Mouse (Mus musculus): ENCODE results near the gene Tmem171. TPM values are rescaled to one million over a fixed set of nuclear protein-coding genes. Genes with fewer than 3 reads are reported as not detected.

The Tmem171 gene
- polyA plus RNA-seq, 1 experiment from 2014 or later: not detected

DNA sequence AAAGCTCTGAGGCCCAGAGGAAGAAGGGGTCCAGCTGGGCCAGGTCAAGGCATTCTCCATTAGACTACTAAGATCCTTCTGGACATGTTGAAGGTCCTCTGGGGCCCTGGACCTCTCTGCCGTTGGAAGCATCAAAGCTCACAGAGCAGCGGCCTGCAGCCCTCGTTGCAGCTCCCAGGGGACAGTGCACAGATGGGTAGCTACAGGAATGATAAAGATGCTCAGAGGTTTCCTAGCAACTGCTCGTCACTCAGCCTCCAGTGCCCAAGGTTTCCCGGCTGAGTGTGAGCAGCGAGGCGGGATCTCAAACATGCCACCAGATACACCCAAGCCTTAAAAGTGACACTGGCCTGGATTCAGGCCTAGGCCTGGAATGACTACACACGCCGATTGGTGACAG is 6.7 kb downstream of the Tmem171 start:
- H3K4me3 ChIP-seq (replicated peaks; ENCODE audit: low read depth, low read length): no peak overlapping the region
- H3K4me2 ChIP-seq (ENCODE audit: low read length): no peak overlapping the region
- no peak overlapping the region for H3K27ac ChIP-seq (replicated peaks; ENCODE audit: low read depth, low read length)
- H3K9ac ChIP-seq (replicated peaks; ENCODE audit: low read length): no peak overlapping the region
- 0 out of 2 replicates have a peak, but pooled peaks cover 5% of the 10 kb centered on the region for H3K27me3 ChIP-seq (ENCODE audit: control insufficient read depth, insufficient read depth, low read length)
- H3K36me3 ChIP-seq (ENCODE audit: control insufficient read depth, insufficient read depth, low read length): no peaks in the 10 kb centered on the region
- ATAC-seq (ENCODE audit: low FRiP score, low TSS enrichment) (no peak), DNase-seq (peak; percentile 58)
- WGBS: 31% methylated on average over 9 of the region's 9 CpGs
- H3K4me1 ChIP-seq (ENCODE audit: control insufficient read depth, insufficient read depth, low read length): peaks cover 7% of the 10 kb centered on the region
- H3K9me3 ChIP-seq (ENCODE audit: control insufficient read depth, low read length): no peaks in the 10 kb centered on the region

DNA sequence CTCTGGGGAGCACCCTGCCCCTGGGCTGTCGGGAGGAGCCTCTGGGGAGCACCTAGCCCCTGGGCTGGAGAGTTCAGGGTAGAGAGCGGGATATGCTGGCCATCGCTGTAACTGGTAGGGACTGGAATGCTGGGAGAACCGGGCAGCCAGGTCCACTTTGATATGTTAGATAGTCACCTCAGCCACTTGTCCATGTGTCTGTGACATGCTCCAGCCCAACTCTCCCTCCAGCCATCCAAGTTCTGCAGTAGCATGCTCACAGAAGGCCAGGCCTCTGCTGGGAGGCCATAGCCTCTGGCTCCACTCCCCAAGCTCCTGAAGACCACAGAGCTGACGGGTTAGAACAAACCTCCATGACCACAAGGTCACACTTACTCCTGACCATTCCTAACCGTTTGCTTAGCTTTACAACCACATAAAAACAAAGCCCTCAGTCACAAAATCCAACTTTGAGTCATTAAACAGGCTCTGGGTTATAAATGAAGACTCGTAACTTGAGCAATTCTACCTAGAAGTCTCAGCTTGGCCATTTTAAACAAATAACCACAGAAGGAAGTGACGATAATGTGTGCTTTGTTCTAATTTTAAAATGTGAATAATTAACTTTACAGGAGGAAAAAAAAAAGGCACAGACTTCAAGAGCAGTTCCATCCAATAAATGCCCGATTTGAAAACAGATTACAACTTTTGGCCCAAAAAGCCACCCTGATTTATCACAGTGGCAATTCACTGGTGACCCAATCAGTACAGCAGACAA is 10.3 kb downstream of the Tmem171 start:
- Histone ChIP-seq H3K4me3 (replicated peaks; ENCODE audit: low read depth, low read length) (no peak overlapping the region), H3K27ac (replicated peaks; ENCODE audit: low read depth, low read length) (no peak overlapping the region), H3K9me3 (ENCODE audit: control insufficient read depth, low read length) (no peaks in the 10 kb centered on the region), H3K9ac (replicated peaks; ENCODE audit: low read length) (no peak overlapping the region), H3K4me1 (ENCODE audit: control insufficient read depth, insufficient read depth, low read length) (peaks cover 7% of the 10 kb centered on the region), H3K4me2 (ENCODE audit: low read length) (no peak overlapping the region), H3K27me3 (ENCODE audit: control insufficient read depth, insufficient read depth, low read length) (no peaks in the 10 kb centered on the region), H3K36me3 (ENCODE audit: control insufficient read depth, insufficient read depth, low read length) (no peaks in the 10 kb centered on the region)
- DNase-seq: no peak
- no peak for ATAC-seq (ENCODE audit: low FRiP score, low TSS enrichment)
- 86% methylated on average over 9 of the region's 9 CpGs for WGBS

DNA sequence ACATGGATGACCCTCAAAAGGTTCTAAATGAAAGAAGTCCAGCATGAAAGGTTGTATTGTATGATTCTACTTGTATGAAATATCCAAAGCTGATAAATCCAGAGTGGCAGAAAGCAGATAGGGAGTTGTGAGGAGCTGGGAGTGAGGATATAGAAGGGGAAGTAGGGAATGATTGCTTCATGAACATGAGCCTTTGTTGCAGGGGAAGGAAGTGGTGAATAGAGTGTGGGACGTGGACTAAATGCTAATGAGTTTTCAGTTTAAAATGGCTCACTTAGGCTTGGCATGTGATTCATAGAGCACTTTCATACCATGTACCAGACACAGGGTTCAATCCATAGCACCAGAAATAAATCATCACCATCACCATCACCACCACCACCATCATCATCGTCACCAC is 11.2 kb downstream of the Tmem171 start:
- Histone ChIP-seq H3K27ac (replicated peaks; ENCODE audit: low read depth, low read length) (no peak overlapping the region), H3K4me2 (ENCODE audit: low read length) (no peak overlapping the region)
- DNase-seq: no peak

DNA sequence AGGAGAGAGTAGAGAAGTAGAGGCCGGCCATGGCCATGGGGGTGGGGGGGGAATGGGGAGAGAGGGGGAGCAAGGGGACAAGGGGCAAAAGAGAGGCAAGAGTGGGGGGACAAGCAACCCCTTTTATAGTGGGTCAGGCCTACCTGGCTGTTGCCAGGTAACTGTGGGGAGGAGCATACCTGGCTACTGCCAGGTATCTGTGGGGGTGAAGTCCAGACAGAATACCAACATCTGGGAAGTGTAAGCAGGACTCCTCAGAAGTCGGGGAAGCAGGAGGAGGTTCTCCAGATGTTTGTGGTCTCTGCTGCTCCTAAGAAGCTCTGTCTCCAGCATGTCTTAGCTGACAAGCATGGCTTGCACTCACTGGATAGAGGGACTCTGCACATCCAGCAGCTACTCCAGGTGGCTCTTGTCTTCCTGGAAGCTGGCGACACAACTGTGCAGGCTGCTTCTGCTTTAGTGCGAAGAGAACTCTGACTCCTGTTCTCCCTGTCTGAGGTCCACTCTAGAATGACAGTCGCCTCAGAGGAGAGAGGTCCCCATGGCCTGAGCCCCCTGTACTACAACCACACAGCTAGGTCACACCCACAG is 14.1 kb downstream of the Tmem171 start:
- no peak overlapping the region for H3K27ac ChIP-seq (replicated peaks; ENCODE audit: low read depth, low read length)
- no peak overlapping the region for H3K4me3 ChIP-seq (replicated peaks; ENCODE audit: low read depth, low read length)
- ATAC-seq (ENCODE audit: low FRiP score, low TSS enrichment): no peak
- no peak for DNase-seq
- no peak overlapping the region for H3K4me2 ChIP-seq (ENCODE audit: low read length)
- H3K9ac ChIP-seq (replicated peaks; ENCODE audit: low read length): no peak overlapping the region
- H3K36me3 ChIP-seq (ENCODE audit: control insufficient read depth, insufficient read depth, low read length): no peaks in the 10 kb centered on the region
- no peaks in the 10 kb centered on the region for H3K4me1 ChIP-seq (ENCODE audit: control insufficient read depth, insufficient read depth, low read length)
- no peaks in the 10 kb centered on the region for H3K9me3 ChIP-seq (ENCODE audit: control insufficient read depth, low read length)
- H3K27me3 ChIP-seq (ENCODE audit: control insufficient read depth, insufficient read depth, low read length): no peaks in the 10 kb centered on the region
- WGBS: 90% methylated on average over 5 of the region's 5 CpGs

More for the DNA sequence above, 11.2 kb downstream of the Tmem171 start:
- Histone ChIP-seq H3K9ac (replicated peaks; ENCODE audit: low read length) (no peak overlapping the region), H3K27me3 (ENCODE audit: control insufficient read depth, insufficient read depth, low read length) (no peaks in the 10 kb centered on the region), H3K4me1 (ENCODE audit: control insufficient read depth, insufficient read depth, low read length) (peaks cover 7% of the 10 kb centered on the region), H3K4me3 (replicated peaks; ENCODE audit: low read depth, low read length) (no peak overlapping the region), H3K9me3 (ENCODE audit: control insufficient read depth, low read length) (no peaks in the 10 kb centered on the region), H3K36me3 (ENCODE audit: control insufficient read depth, insufficient read depth, low read length) (no peaks in the 10 kb centered on the region)
- ATAC-seq (ENCODE audit: low FRiP score, low TSS enrichment): no peak
- 79% methylated on average over 2 of the region's 2 CpGs for WGBS

DNA sequence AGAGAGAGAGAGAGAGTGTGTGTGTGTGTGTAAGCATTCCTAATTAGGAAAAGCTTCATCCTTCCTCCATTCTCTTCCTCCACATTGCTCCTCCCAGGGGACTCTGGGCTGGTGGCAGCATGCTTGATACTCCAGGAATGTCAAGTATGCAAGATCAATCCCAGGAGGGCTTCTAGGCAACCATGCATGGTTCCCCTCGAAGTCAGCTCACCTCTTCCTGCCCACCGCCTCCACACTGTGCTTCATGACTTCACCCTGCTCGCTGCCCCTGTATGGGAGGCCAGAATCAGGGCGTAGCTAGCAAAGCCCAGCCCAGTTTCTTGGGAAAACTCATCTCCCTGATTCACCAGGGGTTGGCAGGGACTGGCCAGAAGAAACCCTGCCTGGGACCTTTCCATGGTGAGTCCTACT is 15.0 kb downstream of the Tmem171 start:
- no peak overlapping the region for H3K4me2 ChIP-seq (ENCODE audit: low read length)
- no peaks in the 10 kb centered on the region for H3K27me3 ChIP-seq (ENCODE audit: control insufficient read depth, insufficient read depth, low read length)
- no peak overlapping the region for H3K27ac ChIP-seq (replicated peaks; ENCODE audit: low read depth, low read length)
- no peak overlapping the region for H3K4me3 ChIP-seq (replicated peaks; ENCODE audit: low read depth, low read length)
- WGBS: 48% methylated on average over 4 of the region's 4 CpGs
- H3K9ac ChIP-seq (replicated peaks; ENCODE audit: low read length): no peak overlapping the region
- DNase-seq: no peak
- H3K36me3 ChIP-seq (ENCODE audit: control insufficient read depth, insufficient read depth, low read length): no peaks in the 10 kb centered on the region
- ATAC-seq (ENCODE audit: low FRiP score, low TSS enrichment): no peak
- H3K9me3 ChIP-seq (ENCODE audit: control insufficient read depth, low read length): no peaks in the 10 kb centered on the region
- no peaks in the 10 kb centered on the region for H3K4me1 ChIP-seq (ENCODE audit: control insufficient read depth, insufficient read depth, low read length)

DNA sequence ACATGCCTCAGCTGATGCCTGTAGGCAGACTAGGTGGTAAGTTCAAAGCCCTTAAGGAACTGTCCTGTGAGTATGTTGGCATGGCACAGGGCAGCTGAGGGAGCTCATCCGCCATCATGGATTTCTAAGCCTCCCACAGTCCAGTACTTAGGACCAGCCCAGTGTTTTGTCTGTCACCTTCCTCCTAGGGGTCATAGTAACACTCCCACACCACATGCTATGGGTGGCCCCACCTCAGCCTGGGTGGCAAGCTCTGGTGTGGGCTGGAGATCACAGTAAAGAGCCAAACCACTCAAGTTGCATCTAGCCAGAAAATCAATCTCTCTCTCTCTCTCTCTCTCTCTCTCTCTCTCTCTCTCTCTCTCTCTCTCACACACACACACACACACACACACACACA is 15.4 kb downstream of the Tmem171 start:
- WGBS: 83% methylated on average over 1 of the region's 1 CpGs
- Histone ChIP-seq H3K4me3 (replicated peaks; ENCODE audit: low read depth, low read length) (no peak overlapping the region), H3K4me1 (ENCODE audit: control insufficient read depth, insufficient read depth, low read length) (no peaks in the 10 kb centered on the region), H3K27me3 (ENCODE audit: control insufficient read depth, insufficient read depth, low read length) (no peaks in the 10 kb centered on the region), H3K4me2 (ENCODE audit: low read length) (no peak overlapping the region), H3K36me3 (ENCODE audit: control insufficient read depth, insufficient read depth, low read length) (no peaks in the 10 kb centered on the region), H3K27ac (replicated peaks; ENCODE audit: low read depth, low read length) (no peak overlapping the region), H3K9me3 (ENCODE audit: control insufficient read depth, low read length) (no peaks in the 10 kb centered on the region), H3K9ac (replicated peaks; ENCODE audit: low read length) (no peak overlapping the region)
- no peak for DNase-seq
- no peak for ATAC-seq (ENCODE audit: low FRiP score, low TSS enrichment)

DNA sequence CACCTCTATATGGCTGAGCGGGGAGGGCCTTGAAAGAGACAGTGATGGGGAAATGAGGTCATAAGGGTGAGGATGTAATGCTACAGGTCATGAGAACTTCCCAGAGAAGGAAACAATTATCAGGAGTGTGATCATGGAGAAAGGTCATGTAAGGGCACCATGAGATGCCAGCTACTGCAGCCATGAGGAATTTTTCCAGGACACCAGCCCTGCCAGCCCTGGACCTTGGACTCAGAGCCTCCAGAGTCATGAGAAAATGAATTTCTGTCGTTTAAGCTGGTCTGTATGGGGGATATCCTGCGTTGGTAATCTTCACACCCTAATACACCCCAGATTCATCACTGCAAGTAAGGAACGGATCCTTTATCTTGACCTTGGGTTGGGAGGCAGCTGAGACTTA is 20.7 kb downstream of the Tmem171 start:
- H3K9ac ChIP-seq (replicated peaks; ENCODE audit: low read length): no peak overlapping the region
- 82% methylated on average over 4 of the region's 4 CpGs for WGBS
- no peak overlapping the region for H3K27ac ChIP-seq (replicated peaks; ENCODE audit: low read depth, low read length)
- H3K4me3 ChIP-seq (replicated peaks; ENCODE audit: low read depth, low read length): no peak overlapping the region
- no peaks in the 10 kb centered on the region for H3K9me3 ChIP-seq (ENCODE audit: control insufficient read depth, low read length)
- ATAC-seq (ENCODE audit: low FRiP score, low TSS enrichment): no peak
- H3K4me1 ChIP-seq (ENCODE audit: control insufficient read depth, insufficient read depth, low read length): no peaks in the 10 kb centered on the region
- H3K36me3 ChIP-seq (ENCODE audit: control insufficient read depth, insufficient read depth, low read length): no peaks in the 10 kb centered on the region
- H3K27me3 ChIP-seq (ENCODE audit: control insufficient read depth, insufficient read depth, low read length): no peaks in the 10 kb centered on the region
- DNase-seq: no peak
- H3K4me2 ChIP-seq (ENCODE audit: low read length): no peak overlapping the region

DNA sequence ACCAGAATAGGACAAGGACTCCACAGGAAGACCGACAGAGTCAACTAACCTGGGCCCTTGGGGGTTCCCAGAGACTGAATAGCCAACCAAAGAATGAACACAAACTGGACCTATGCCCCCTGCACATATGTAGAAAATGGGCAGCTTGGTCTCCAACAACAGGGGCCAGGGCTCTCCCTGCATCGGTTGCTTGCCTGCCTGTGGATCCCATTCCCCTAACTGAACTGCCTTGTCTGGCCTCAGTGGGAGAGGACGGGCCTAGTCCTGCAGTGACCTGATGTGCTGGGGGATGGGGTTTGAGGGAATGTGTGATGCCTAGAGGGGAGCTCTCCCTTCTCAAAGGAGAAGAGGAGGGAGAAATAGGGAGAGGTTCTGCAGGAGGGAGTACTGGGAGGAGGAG is 25.3 kb downstream of the Tmem171 start:
- no peaks in the 10 kb centered on the region for H3K27me3 ChIP-seq (ENCODE audit: control insufficient read depth, insufficient read depth, low read length)
- no peak overlapping the region for H3K4me3 ChIP-seq (replicated peaks; ENCODE audit: low read depth, low read length)
- H3K36me3 ChIP-seq (ENCODE audit: control insufficient read depth, insufficient read depth, low read length): no peaks in the 10 kb centered on the region
- no peak overlapping the region for H3K27ac ChIP-seq (replicated peaks; ENCODE audit: low read depth, low read length)
- no peak for DNase-seq
- H3K4me2 ChIP-seq (ENCODE audit: low read length): no peak overlapping the region
- no peaks in the 10 kb centered on the region for H3K9me3 ChIP-seq (ENCODE audit: control insufficient read depth, low read length)
- ATAC-seq (ENCODE audit: low FRiP score, low TSS enrichment): no peak
- no peak overlapping the region for H3K9ac ChIP-seq (replicated peaks; ENCODE audit: low read length)
- WGBS: 70% methylated on average over 3 of the region's 3 CpGs
- H3K4me1 ChIP-seq (ENCODE audit: control insufficient read depth, insufficient read depth, low read length): no peaks in the 10 kb centered on the region

DNA sequence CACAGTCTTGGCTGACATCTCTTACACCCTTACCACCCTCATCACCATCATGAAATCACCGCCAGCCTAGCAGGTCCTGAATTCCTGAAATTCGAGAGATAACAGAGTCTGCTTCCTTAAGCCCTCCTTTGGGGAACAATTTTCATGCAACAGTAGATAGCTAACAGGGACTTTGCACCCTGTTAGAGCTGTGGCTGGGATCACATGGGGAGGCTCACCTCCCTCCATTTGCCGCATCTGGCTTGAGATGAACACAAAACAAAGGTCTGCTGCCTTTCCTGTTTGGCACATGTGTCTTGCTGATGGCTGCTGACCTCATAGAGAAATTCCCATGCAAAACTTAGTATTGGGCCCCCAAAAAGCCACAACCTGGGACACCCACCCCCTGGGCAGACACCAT is 27.3 kb downstream of the Tmem171 start:
- Histone ChIP-seq H3K27me3 (ENCODE audit: control insufficient read depth, insufficient read depth, low read length) (no peaks in the 10 kb centered on the region), H3K9me3 (ENCODE audit: control insufficient read depth, low read length) (no peaks in the 10 kb centered on the region), H3K4me2 (ENCODE audit: low read length) (no peak overlapping the region), H3K9ac (replicated peaks; ENCODE audit: low read length) (no peak overlapping the region), H3K27ac (replicated peaks; ENCODE audit: low read depth, low read length) (no peak overlapping the region), H3K4me1 (ENCODE audit: control insufficient read depth, insufficient read depth, low read length) (no peaks in the 10 kb centered on the region), H3K4me3 (replicated peaks; ENCODE audit: low read depth, low read length) (no peak overlapping the region), H3K36me3 (ENCODE audit: control insufficient read depth, insufficient read depth, low read length) (no peaks in the 10 kb centered on the region)
- DNase-seq (no peak), ATAC-seq (ENCODE audit: low FRiP score, low TSS enrichment) (no peak)
- 84% methylated on average over 3 of the region's 3 CpGs for WGBS
